Mouse (Mus musculus) limb, embryonic 12.5 days (tissue): ENCODE measurements around the gene Dnase1l2. TPM values are rescaled to one million over a fixed set of nuclear protein-coding genes. Genes with fewer than 3 reads are reported as not detected.
A peak's percentile ranks its signal among the peaks of the same experiment; 100 is the strongest.
"Not testable (repeated sequence)": the region's sequence is repeated elsewhere in the genome, so short reads cannot be mapped to it uniquely, and the experiment has no call there.

Experiments
- ATAC-seq: fragments of 200-750 bp; cut with Nextera tagmentation; 2 replicates; pipeline ENCODE4 v1.8.0; 2017; ENCODE audit warnings: low read depth, moderate TSS enrichment; ENCODE audit not compliant: insufficient number of reproducible peaks, insufficient read depth, low FRiP score, low TSS enrichment
- H3K27ac ChIP-seq: fragments of 300-500 bp; sonication (generic); 2 replicates; pipeline ENCODE4 v1.5.1; 2016; ENCODE audit warnings: mild to moderate bottlenecking, moderate library complexity
- H3K27me3 ChIP-seq: fragments of 300-500 bp; sonication (generic); 2 replicates; pipeline ENCODE4 v1.6.1; 2016; ENCODE audit warnings: mild to moderate bottlenecking, moderate library complexity
- H3K36me3 ChIP-seq: fragments of 300-500 bp; sonication (generic); 2 replicates; pipeline ENCODE4 v1.6.1; 2016; ENCODE audit warnings: mild to moderate bottlenecking, moderate library complexity
- H3K4me1 ChIP-seq: fragments of 300-500 bp; sonication (generic); replicated peaks from 2 replicates; pipeline ENCODE4 v1.6.1; 2016
- H3K4me2 ChIP-seq: fragments of 300-500 bp; sonication (generic); 2 replicates; pipeline ENCODE4 v1.6.1; 2016; ENCODE audit warnings: mild to moderate bottlenecking, moderate library complexity
- H3K4me3 ChIP-seq: fragments of 300-500 bp; sonication (generic); replicated peaks from 2 replicates; pipeline ENCODE4 v1.5.1; 2016; ENCODE audit warnings: mild to moderate bottlenecking
- H3K9ac ChIP-seq: fragments of 300-500 bp; sonication (generic); replicated peaks from 2 replicates; pipeline ENCODE4 v1.6.1; 2016; ENCODE audit warnings: mild to moderate bottlenecking, moderate library complexity
- H3K9me3 ChIP-seq: fragments of 300-500 bp; sonication (generic); 2 replicates; pipeline ENCODE4 v1.6.1; 2016; ENCODE audit warnings: mild to moderate bottlenecking, moderate library complexity
- WGBS: fragments of 180-500 bp; shearing (Covaris S2); methylation state at CpG from one replicate; pipeline ENCODE4 v1.1.7; 2016; 5-methylcytosine and 5-hydroxymethylcytosine counted together
- polyA plus RNA-seq: library from polyadenylated mRNA; unstranded; fragments of >200 nt; fragmentation: Nextera tagmentation; extraction: Ambion mirVana; gene quantifications from 2 replicates; pipeline ENCODE4 v1.2.1, GENCODE M21; 2016

The Dnase1l2 gene
- polyA plus RNA-seq, 1 experiment from 2014 or later: 3.4 TPM

GRCm38 (mm10) chr17:24426471-24427169, 16.3 kb downstream of the Dnase1l2 start, which contains the start of gene Eci1:
Gene Eci1, plus strand, starts transcription at chr17:24426641.
- no peaks in the 10 kb centered on the region for H3K9me3 ChIP-seq
- H3K36me3 ChIP-seq: peaks cover 38% of the 10 kb centered on the region
- ATAC-seq: peak; percentile 94
- peak within 1 kb of the TSS; percentile 65 for H3K4me2 ChIP-seq
- peaks cover 20% of the 10 kb centered on the region for H3K4me1 ChIP-seq
- under 1% methylated on average over 48 of the region's 48 CpGs for WGBS
- peak within 1 kb of the TSS; percentile 98 for H3K27ac ChIP-seq
- H3K9ac ChIP-seq: peak within 1 kb of the TSS; percentile 93
- no peaks in the 10 kb centered on the region for H3K27me3 ChIP-seq
- peak within 1 kb of the TSS; percentile 71 for H3K4me3 ChIP-seq

- Histone ChIP-seq H3K36me3 (peaks cover 45% of the 10 kb centered on the region), H3K4me1 (peaks cover 19% of the 10 kb centered on the region), H3K27ac (peak overlapping the region; percentile 98), H3K9ac (no peak overlapping the region), H3K9me3 (no peaks in the 10 kb centered on the region), H3K4me3 (no peak overlapping the region), H3K27me3 (no peaks in the 10 kb centered on the region), H3K4me2 (no peak overlapping the region)
- whole genome bisulfite sequencing: 88% methylated on average over 7 of the region's 7 CpGs
- ATAC-seq: no peak
Measured at GRCm38 (mm10) chr17:24425905-24426304, 17.0 kb downstream of the Dnase1l2 start.

- peaks cover 50% of the 10 kb centered on the region for H3K36me3 ChIP-seq
- 94% methylated on average over 6 of the region's 8 CpGs for WGBS
Measured at GRCm38 (mm10) chr17:24425326-24425725, 17.6 kb downstream of the Dnase1l2 start.

GRCm38 (mm10) chr17:24424489-24424888, 18.4 kb downstream of the Dnase1l2 start:
- no peak overlapping the region for H3K9ac ChIP-seq
- H3K4me2 ChIP-seq: no peak overlapping the region
- no peak overlapping the region for H3K27ac ChIP-seq
- no peak for ATAC-seq
- H3K27me3 ChIP-seq: no peaks in the 10 kb centered on the region
- H3K36me3 ChIP-seq: peaks cover 59% of the 10 kb centered on the region
- WGBS: 95% methylated on average over 5 of the region's 5 CpGs
- no peaks in the 10 kb centered on the region for H3K9me3 ChIP-seq
- peaks cover 8% of the 10 kb centered on the region for H3K4me1 ChIP-seq
- H3K4me3 ChIP-seq: no peak overlapping the region

More at GRCm38 (mm10) chr17:24425326-24425725, 17.6 kb downstream of the Dnase1l2 start:
- not testable (repeated sequence) for H3K9me3 ChIP-seq, H3K4me3 ChIP-seq, H3K27me3 ChIP-seq, ATAC-seq, H3K27ac ChIP-seq, H3K4me2 ChIP-seq, H3K9ac ChIP-seq
- peaks cover 13% of the 10 kb centered on the region for H3K4me1 ChIP-seq

- WGBS: 94% methylated on average over 4 of the region's 4 CpGs
- Histone ChIP-seq H3K36me3 (peaks cover 73% of the 10 kb centered on the region), H3K4me3 (no peak overlapping the region), H3K4me1 (peaks cover 4% of the 10 kb centered on the region), H3K9ac (no peak overlapping the region), H3K4me2 (no peak overlapping the region), H3K27ac (no peak overlapping the region), H3K9me3 (no peaks in the 10 kb centered on the region), H3K27me3 (no peaks in the 10 kb centered on the region)
- no peak for ATAC-seq
Measured at GRCm38 (mm10) chr17:24423114-24423513, 19.8 kb downstream of the Dnase1l2 start.

- Histone ChIP-seq H3K9ac (peak overlapping the region; percentile 93), H3K4me2 (peak overlapping the region; percentile 96), H3K4me3 (peak overlapping the region; percentile 88), H3K4me1 (peaks cover 24% of the 10 kb centered on the region), H3K27me3 (no peaks in the 10 kb centered on the region), H3K27ac (no peak overlapping the region), H3K9me3 (no peaks in the 10 kb centered on the region), H3K36me3 (peaks cover 54% of the 10 kb centered on the region)
- WGBS: 92% methylated on average over 3 of the region's 3 CpGs
- ATAC-seq: no peak
Measured at GRCm38 (mm10) chr17:24416051-24416652, 26.8 kb downstream of the Dnase1l2 start.

- Histone ChIP-seq H3K27ac (peak overlapping the region; percentile 95), H3K4me3 (peak overlapping the region; percentile 88), H3K27me3 (no peaks in the 10 kb centered on the region), H3K4me2 (peak overlapping the region; percentile 96), H3K9ac (peak overlapping the region; percentile 93), H3K4me1 (peaks cover 24% of the 10 kb centered on the region), H3K9me3 (no peaks in the 10 kb centered on the region), H3K36me3 (peaks cover 54% of the 10 kb centered on the region)
- no peak; the same call in 1 of the 2 replicates for ATAC-seq
- under 1% methylated on average over 21 of the region's 21 CpGs for WGBS
Measured at GRCm38 (mm10) chr17:24415011-24415410, 27.9 kb downstream of the Dnase1l2 start.

GRCm38 (mm10) chr17:24414230-24414976, 28.5 kb downstream of the Dnase1l2 start, which contains the start of gene Rnps1:
Gene Rnps1, plus strand, starts transcription at chr17:24414565.
- H3K4me1 ChIP-seq: peaks cover 24% of the 10 kb centered on the region
- no peaks in the 10 kb centered on the region for H3K27me3 ChIP-seq
- peak within 1 kb of the TSS; percentile 96 for H3K4me2 ChIP-seq
- peak; percentile 94 for ATAC-seq
- peak within 1 kb of the TSS; percentile 93 for H3K9ac ChIP-seq
- WGBS: under 1% methylated on average over 63 of the region's 64 CpGs
- H3K27ac ChIP-seq: peak within 1 kb of the TSS; percentile 95
- H3K9me3 ChIP-seq: no peaks in the 10 kb centered on the region
- peaks cover 54% of the 10 kb centered on the region for H3K36me3 ChIP-seq
- peak within 1 kb of the TSS; percentile 88 for H3K4me3 ChIP-seq

GRCm38 (mm10) chr17:24413557-24414211, 29.2 kb downstream of the Dnase1l2 start:
- WGBS: 38% methylated on average over 22 of the region's 22 CpGs
- no peak for ATAC-seq
- H3K4me1 ChIP-seq: peaks cover 24% of the 10 kb centered on the region

GRCm38 (mm10) chr17:24407116-24407803, 35.6 kb downstream of the Dnase1l2 start:
- H3K4me1 ChIP-seq: no peaks in the 10 kb centered on the region
- 90% methylated on average over 12 of the region's 12 CpGs for WGBS
- H3K27me3 ChIP-seq: no peaks in the 10 kb centered on the region
- peaks cover 50% of the 10 kb centered on the region for H3K36me3 ChIP-seq
- no peak overlapping the region for H3K4me3 ChIP-seq
- H3K4me2 ChIP-seq: no peak overlapping the region
- H3K9me3 ChIP-seq: no peaks in the 10 kb centered on the region
- no peak overlapping the region for H3K9ac ChIP-seq
- no peak overlapping the region for H3K27ac ChIP-seq
- ATAC-seq: no peak

More at GRCm38 (mm10) chr17:24413557-24414211, 29.2 kb downstream of the Dnase1l2 start:
- H3K4me3 ChIP-seq: peak overlapping the region; percentile 88
- H3K4me2 ChIP-seq: peak overlapping the region; percentile 96
- peak overlapping the region; percentile 93 for H3K9ac ChIP-seq
- no peaks in the 10 kb centered on the region for H3K27me3 ChIP-seq
- H3K36me3 ChIP-seq: peaks cover 54% of the 10 kb centered on the region
- no peaks in the 10 kb centered on the region for H3K9me3 ChIP-seq
- H3K27ac ChIP-seq: peak overlapping the region; percentile 75
